28 mouse cellular contexts compared by ENCODE assay signal in the genomic region with DNA sequence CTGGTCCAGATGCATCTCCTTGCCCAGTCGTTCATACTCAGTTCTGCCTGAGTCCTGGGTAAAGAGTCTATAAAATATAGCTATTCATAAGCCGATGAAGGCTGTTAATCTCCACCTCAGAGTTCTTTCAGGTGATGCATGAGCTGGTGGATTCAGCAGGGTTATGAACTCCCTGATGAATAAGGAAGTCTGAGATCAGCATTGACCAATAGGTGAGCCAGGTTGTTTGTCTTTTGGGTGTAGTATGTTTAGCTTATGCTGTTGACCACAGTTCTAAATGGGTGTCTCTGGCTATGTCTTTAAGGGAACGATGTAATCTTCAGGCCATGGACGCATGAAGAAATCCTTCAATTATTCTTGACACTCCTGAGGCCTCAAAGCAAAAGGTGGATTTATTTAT.
DNase-seq lines count a peak whose midpoint lies in the region; ATAC-seq and TF ChIP-seq lines count a peak whose summit lies in the region.
"Had no signal": no experiment of that assay in that cellular context is flagged by ENCODE, and none has a peak within 500 bp of the region (broad histone marks: within the 10 kb centered on the region; RNA-seq: fewer than 3 reads in every experiment).

No protein-coding gene starts in this region.

- H3K36me3 ChIP-seq in intestine, embryonic 14.5 days (ENCODE audit: control insufficient read depth, insufficient read depth, low read length) = no peaks in the 10 kb centered on the region
- H3K36me3 ChIP-seq in intestine, postnatal 0 days (ENCODE audit: control insufficient read depth, insufficient read depth) = no peaks in the 10 kb centered on the region
- no peaks in the 10 kb centered on the region for H3K36me3 ChIP-seq in stomach, postnatal 0 days (ENCODE audit: control insufficient read depth, insufficient read depth, low read length)
- H3K36me3 ChIP-seq: embryonic facial prominence, embryonic 13.5 days; embryonic facial prominence, embryonic 15.5 days; forebrain, embryonic 10.5 days; forebrain, embryonic 12.5 days; G1E had no signal

- TF ChIP-seq POLR2A in lung, adult 2 months (IDR thresholded peaks at IDR 0.05; ENCODE audit: borderline replicate concordance, extremely low read depth, low read depth, low read length) = no peak

- no peak overlapping the region for H3K9ac ChIP-seq in intestine, embryonic 14.5 days (ENCODE audit: low read length)
- H3K9ac ChIP-seq in intestine, postnatal 0 days (ENCODE audit: low read depth, low read length) = no peak overlapping the region
- no peak overlapping the region for H3K9ac ChIP-seq in stomach, postnatal 0 days (ENCODE audit: low read length)
- H3K9ac ChIP-seq: embryonic facial prominence, embryonic 13.5 days; embryonic facial prominence, embryonic 15.5 days; forebrain, embryonic 12.5 days had no signal

- no peak for TF ChIP-seq EP300 in stomach, postnatal 0 days (optimal IDR thresholded peaks at IDR 0.05)

- WGBS in intestine, embryonic 14.5 days = 78% methylated on average over 4 of the region's 4 CpGs
- WGBS in intestine, postnatal 0 days = 78% methylated on average over 4 of the region's 4 CpGs
- WGBS in large intestine, adult 2 months = 40% methylated on average over 4 of the region's 4 CpGs
- WGBS in stomach, postnatal 0 days = 58% methylated on average over 4 of the region's 4 CpGs
- WGBS in lung, adult 2 months = 88% methylated on average over 4 of the region's 4 CpGs

- ATAC-seq in intestine, embryonic 14.5 days (replicated peaks; ENCODE audit: low FRiP score, low TSS enrichment, low read depth) = no peak
- no peak; the same call in 1 of the 2 replicates for ATAC-seq in intestine, postnatal 0 days
- ATAC-seq in neutrophil, adult 5-6 weeks (ENCODE audit: extremely low read depth, insufficient number of reproducible peaks, low FRiP score, poor library complexity, severe bottlenecking) = 0 out of 2 replicates have a peak, but pooled peaks have one; percentile 33
- peak; percentile 96 for ATAC-seq in stomach, postnatal 0 days (ENCODE audit: low FRiP score, low TSS enrichment)
- ATAC-seq: activated CD4-positive, CD25-positive, alpha-beta regulatory T cell, adult 4 months; CD4-positive, CD25-positive, alpha-beta regulatory T cell, adult 4 months; forebrain, embryonic 14.5 days; forebrain, embryonic 16.5 days; Patski had no signal

- no peaks in the 10 kb centered on the region for H3K27me3 ChIP-seq in intestine, embryonic 14.5 days (replicated peaks; ENCODE audit: control insufficient read depth, insufficient read depth, low read length)
- no peaks in the 10 kb centered on the region for H3K27me3 ChIP-seq in intestine, postnatal 0 days (replicated peaks; ENCODE audit: control insufficient read depth, insufficient read depth, low read length)
- no peaks in the 10 kb centered on the region for H3K27me3 ChIP-seq in stomach, postnatal 0 days (ENCODE audit: control insufficient read depth, insufficient read depth, low read length)
- H3K27me3 ChIP-seq: CH12.LX; embryonic facial prominence, embryonic 13.5 days; embryonic facial prominence, embryonic 15.5 days; forebrain, embryonic 12.5 days; Patski had no signal

- no peaks in the 10 kb centered on the region for H3K4me1 ChIP-seq in intestine, embryonic 14.5 days (replicated peaks; ENCODE audit: control insufficient read depth, insufficient read depth, low read length)
- no peaks in the 10 kb centered on the region for H3K4me1 ChIP-seq in intestine, postnatal 0 days (replicated peaks; ENCODE audit: control insufficient read depth, insufficient read depth, low read length)
- no peaks in the 10 kb centered on the region for H3K4me1 ChIP-seq in stomach, postnatal 0 days (replicated peaks; ENCODE audit: control insufficient read depth, insufficient read depth)
- no peaks in the 10 kb centered on the region for H3K4me1 ChIP-seq in lung, adult 2 months (ENCODE audit: control insufficient read depth, insufficient read depth, low read length)
- H3K4me1 ChIP-seq: embryonic facial prominence, embryonic 15.5 days; forebrain, embryonic 10.5 days; forebrain, embryonic 12.5 days had no signal

- no peak overlapping the region for H3K27ac ChIP-seq in intestine, embryonic 14.5 days (ENCODE audit: low read depth)
- no peak overlapping the region for H3K27ac ChIP-seq in intestine, postnatal 0 days (ENCODE audit: low read depth, low read length)
- peak overlapping the region; percentile 61; the same call in 1 of the 2 replicates for H3K27ac ChIP-seq in stomach, postnatal 0 days (replicated peaks)
- H3K27ac ChIP-seq: embryonic facial prominence, embryonic 13.5 days; embryonic facial prominence, embryonic 15.5 days; forebrain, embryonic 10.5 days; forebrain, embryonic 12.5 days had no signal

- no peaks in the 10 kb centered on the region for H3K9me3 ChIP-seq in intestine, embryonic 14.5 days (ENCODE audit: control insufficient read depth, low read length)
- no peaks in the 10 kb centered on the region for H3K9me3 ChIP-seq in intestine, postnatal 0 days (ENCODE audit: control insufficient read depth)
- H3K9me3 ChIP-seq in stomach, postnatal 0 days (ENCODE audit: control insufficient read depth, low read length) = no peaks in the 10 kb centered on the region
- H3K9me3 ChIP-seq: embryonic facial prominence, embryonic 13.5 days; embryonic facial prominence, embryonic 15.5 days; forebrain, embryonic 10.5 days; forebrain, embryonic 12.5 days had no signal

- TF ChIP-seq CTCF in intestine, postnatal 0 days (IDR thresholded peaks at IDR 0.05; ENCODE audit: low read depth) = no peak
- TF ChIP-seq CTCF in stomach, postnatal 0 days (IDR thresholded peaks at IDR 0.05; ENCODE audit: low read depth) = no peak
- no peak for TF ChIP-seq CTCF in lung, adult 2 months (IDR thresholded peaks at IDR 0.05; ENCODE audit: insufficient read depth, low read length)

- no peak overlapping the region for H3K4me3 ChIP-seq in intestine, embryonic 14.5 days (ENCODE audit: low read depth, low read length)
- no peak overlapping the region for H3K4me3 ChIP-seq in intestine, postnatal 0 days (ENCODE audit: low read depth, low read length)
- no peak overlapping the region for H3K4me3 ChIP-seq in stomach, postnatal 0 days (ENCODE audit: low read depth, low read length)
- H3K4me3 ChIP-seq in lung, adult 2 months (replicated peaks; ENCODE audit: extremely low read depth, low read depth, low read length) = no peak overlapping the region
- H3K4me3 ChIP-seq: embryonic facial prominence, embryonic 13.5 days; embryonic facial prominence, embryonic 15.5 days; erythroblast, embryonic 14.5 days; forebrain, embryonic 10.5 days; forebrain, embryonic 12.5 days had no signal

- peak; percentile 46 for DNase-seq in intestine, embryonic 14.5 days (ENCODE audit: low spot score)
- DNase-seq in large intestine, adult 2 months (ENCODE audit: low read depth, low spot score) = peak; percentile 70
- DNase-seq in stomach, postnatal 0 days (ENCODE audit: low spot score) = no peak
- no peak for DNase-seq in cerebellum, postnatal 4 days (ENCODE audit: low spot score in 2 of 2)
- DNase-seq in lung, adult 2 months = no peak
- DNase-seq: adrenal gland, adult 8-10 months; adrenal gland, postnatal 14 days; adrenal gland, postnatal 36 days; cerebellum, adult 11-12 months; cerebellum, adult 2 months; cerebellum, adult 9-10 months; cerebellum, postnatal 10 days; cerebellum, postnatal 25 days; embryo, embryonic 11 days had no signal

- no peak overlapping the region for H3K4me2 ChIP-seq in intestine, embryonic 14.5 days (ENCODE audit: low read length)
- no peak overlapping the region for H3K4me2 ChIP-seq in intestine, postnatal 0 days (replicated peaks; ENCODE audit: low read depth)
- no peak overlapping the region for H3K4me2 ChIP-seq in stomach, postnatal 0 days (replicated peaks; ENCODE audit: low read depth)
- H3K4me2 ChIP-seq: embryonic facial prominence, embryonic 13.5 days; embryonic facial prominence, embryonic 15.5 days; forebrain, embryonic 12.5 days had no signal

Comparison
In these comparisons a context has a peak if more than half of its experiments do, and no peak if none do; other contexts are left out.
1. ATAC-seq: peak in neutrophil, adult 5-6 weeks (single experiment) and stomach, postnatal 0 days (single experiment); none in intestine, embryonic 14.5 days (single experiment) and intestine, postnatal 0 days (single experiment).
2. DNase-seq: peak in intestine, embryonic 14.5 days (single experiment) and large intestine, adult 2 months (single experiment); none in stomach, postnatal 0 days (single experiment), cerebellum, postnatal 4 days (0 of 2) and lung, adult 2 months (single experiment).